Mouse (Mus musculus) bone marrow, adult 2 months (tissue): ENCODE measurements at regions not wholly inside any gene's neighbourhood (a gene's known extent, or its start where the extent isn't known, plus 50 kb on each side); places are given as distances from the start of the nearest gene placed in this dataset.

Experiments
- CTCF ChIP-seq: fragments of 200-500 bp; IDR thresholded peaks from 2 replicates; pipeline ENCODE4 v1.5.1; 2011; ENCODE audit warnings: low read length, control low read depth; ENCODE audit not compliant: control insufficient read depth, insufficient read depth
- POLR2A ChIP-seq: fragments of 200-500 bp; IDR thresholded peaks from 2 replicates; pipeline ENCODE4 v1.6.1; 2011; ENCODE audit warnings: low read depth, mild to moderate bottlenecking, control low read depth, low read length, borderline replicate concordance; ENCODE audit not compliant: control insufficient read depth

DNA sequence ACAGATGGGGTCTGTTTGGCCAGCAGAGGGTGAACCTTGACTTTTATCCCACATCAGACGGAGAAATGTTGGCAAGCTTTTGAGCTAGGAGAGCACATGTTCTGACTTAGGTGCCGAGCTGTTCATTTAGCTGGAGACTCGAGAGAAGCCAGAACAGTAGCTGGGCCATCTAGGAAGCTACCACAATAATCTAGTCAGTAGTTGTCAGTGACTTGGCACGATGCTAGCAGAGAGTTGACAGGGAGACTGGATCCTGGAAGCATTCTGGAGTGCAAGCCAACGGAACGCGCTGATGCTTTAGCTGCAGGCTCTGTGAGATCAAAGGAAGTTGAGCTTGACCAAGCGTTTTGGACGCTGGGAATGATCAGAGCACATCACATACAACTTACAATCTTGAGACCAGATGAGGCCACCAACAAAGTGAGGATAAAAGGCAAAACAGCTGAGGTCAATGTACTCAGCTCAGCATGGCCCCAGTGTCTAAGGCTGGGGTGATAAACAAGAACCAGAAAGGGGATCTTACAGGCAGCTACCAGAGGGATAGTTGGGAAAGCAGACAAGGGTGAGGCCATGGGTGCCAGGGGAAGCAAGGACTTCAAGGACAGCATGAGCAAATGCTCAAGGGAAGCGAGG lies 130.0 kb downstream of the Dyrk2 start:
- TF ChIP-seq CTCF, result no peak
- TF ChIP-seq POLR2A, result no peak
